Mouse (Mus musculus) neural tube, embryonic 14.5 days (tissue): ENCODE measurements at regions not wholly inside any gene's neighbourhood (a gene's known extent, or its start where the extent isn't known, plus 50 kb on each side); places are given as distances from the start of the nearest gene placed in this dataset.

ENCODE experiments used
- ATAC-seq: fragments of 200-750 bp; cut with Nextera tagmentation; 2 replicates; pipeline ENCODE4 v1.8.0; 2017; ENCODE audit warnings: low read depth, mild to moderate bottlenecking, moderate TSS enrichment, moderate library complexity
- H3K27ac ChIP-seq: fragments of 300-500 bp; sonication (generic); 2 replicates; pipeline ENCODE4 v1.5.1; 2014; ENCODE audit warnings: low read depth, mild to moderate bottlenecking, control low read depth, low read length, moderate library complexity, mixed read lengths
- H3K27me3 ChIP-seq: fragments of 300-500 bp; sonication (generic); 2 replicates; pipeline ENCODE4 v1.6.1; 2014; ENCODE audit warnings: low read length; ENCODE audit not compliant: control insufficient read depth, insufficient read depth
- H3K36me3 ChIP-seq: fragments of 300-500 bp; sonication (generic); 2 replicates; pipeline ENCODE4 v1.6.1; 2014; ENCODE audit warnings: low read length, mixed read lengths; ENCODE audit not compliant: control insufficient read depth, insufficient read depth
- H3K4me1 ChIP-seq: fragments of 300-500 bp; sonication (generic); 2 replicates; pipeline ENCODE4 v1.6.1; 2014; ENCODE audit warnings: low read length; ENCODE audit not compliant: control insufficient read depth, insufficient read depth
- H3K4me2 ChIP-seq: fragments of 300-500 bp; sonication (generic); 2 replicates; pipeline ENCODE4 v1.6.1; 2014; ENCODE audit warnings: mild to moderate bottlenecking, low read depth, low read length, control low read depth
- H3K4me3 ChIP-seq: fragments of 300-500 bp; sonication (generic); 2 replicates; pipeline ENCODE4 v1.5.1; 2014; ENCODE audit warnings: low read depth, low read length, control low read depth, mixed read lengths
- H3K9ac ChIP-seq: fragments of 300-500 bp; sonication (generic); replicated peaks from 2 replicates; pipeline ENCODE4 v1.6.1; 2014; ENCODE audit warnings: low read depth, mild to moderate bottlenecking, control low read depth, low read length, mixed read lengths
- H3K9me3 ChIP-seq: fragments of 300-500 bp; sonication (generic); 2 replicates; pipeline ENCODE4 v1.6.1; 2016; ENCODE audit warnings: low read length; ENCODE audit not compliant: control insufficient read depth
- WGBS: fragments of 180-500 bp; shearing (Covaris S2); extraction: QIAGEN DNeasy Blood & Tissue Kit; methylation state at CpG from one replicate; pipeline ENCODE4 v1.1.7; 2014; 5-methylcytosine and 5-hydroxymethylcytosine counted together

DNA sequence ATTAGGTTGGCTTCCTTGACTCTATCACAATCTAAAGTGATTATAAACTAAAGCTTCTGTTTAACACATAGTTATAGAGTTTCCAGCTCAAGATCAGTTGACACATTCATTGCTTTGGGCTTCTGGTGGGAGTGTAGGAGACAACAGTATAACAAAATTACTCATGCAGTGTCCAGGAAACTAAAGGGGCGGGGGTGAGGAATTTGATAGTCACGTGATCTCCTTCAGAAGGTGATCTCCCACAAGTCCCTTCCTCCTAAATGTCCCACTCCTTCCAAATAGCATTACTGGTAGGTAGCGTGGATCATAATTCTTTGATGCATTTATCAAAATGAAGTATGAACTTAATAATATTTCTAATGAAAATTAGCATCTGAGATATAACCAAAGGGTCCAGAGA lies 309.3 kb upstream of the Gm765 start:
- no peaks in the 10 kb centered on the region for H3K4me1 ChIP-seq
- 94% methylated on average over 3 of the region's 3 CpGs for WGBS
- no peaks in the 10 kb centered on the region for H3K27me3 ChIP-seq
- no peak for ATAC-seq
- H3K4me3 ChIP-seq: no peak overlapping the region
- no peaks in the 10 kb centered on the region for H3K36me3 ChIP-seq
- no peak overlapping the region for H3K9ac ChIP-seq
- H3K9me3 ChIP-seq: no peaks in the 10 kb centered on the region
- H3K4me2 ChIP-seq: no peak overlapping the region
- no peak overlapping the region for H3K27ac ChIP-seq

DNA sequence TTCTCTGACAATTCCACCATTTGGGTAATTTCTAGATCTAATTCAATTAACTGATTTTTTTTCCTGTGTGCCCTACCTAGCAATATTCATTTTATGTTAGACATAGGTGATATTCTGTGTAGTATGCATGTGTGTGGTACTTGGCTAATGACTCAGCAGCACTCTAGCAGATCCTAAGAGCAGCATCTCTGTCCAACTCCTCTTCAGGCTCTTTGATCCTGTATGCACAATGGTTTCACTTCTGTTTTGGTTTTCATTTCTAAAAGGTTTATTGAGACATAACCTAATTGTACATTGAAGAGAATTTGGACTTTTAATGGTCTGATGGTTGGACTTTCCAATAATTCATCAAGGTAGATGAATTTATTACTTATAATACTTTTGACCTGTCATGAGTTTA lies 308.8 kb upstream of the Gm765 start:
- no peaks in the 10 kb centered on the region for H3K9me3 ChIP-seq
- no peak for ATAC-seq
- H3K36me3 ChIP-seq: no peaks in the 10 kb centered on the region
- no peak overlapping the region for H3K27ac ChIP-seq
- H3K27me3 ChIP-seq: no peaks in the 10 kb centered on the region
- H3K9ac ChIP-seq: no peak overlapping the region
- no peaks in the 10 kb centered on the region for H3K4me1 ChIP-seq
- no peak overlapping the region for H3K4me3 ChIP-seq
- no peak overlapping the region for H3K4me2 ChIP-seq

DNA sequence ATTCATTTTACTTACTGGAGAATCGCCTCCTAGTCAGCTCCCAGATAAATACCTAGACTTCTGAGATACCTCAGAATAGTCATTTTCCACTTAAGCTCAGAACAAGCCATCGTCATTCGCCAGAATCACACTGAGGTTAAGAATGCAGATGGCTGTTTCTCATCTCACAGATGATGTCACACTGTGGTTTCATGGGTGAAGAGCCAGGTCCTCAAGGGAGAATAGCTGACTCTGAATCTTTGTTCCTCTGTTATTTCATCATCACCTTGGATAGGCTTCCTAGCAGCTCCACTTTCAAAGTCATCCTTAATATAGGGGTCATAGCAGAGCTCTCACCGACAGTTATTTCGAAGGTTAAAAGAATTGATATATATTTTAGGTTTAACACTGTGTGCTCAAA lies 297.8 kb upstream of the Gm765 start:
- no peak for ATAC-seq
- H3K27ac ChIP-seq: no peak overlapping the region
- H3K9ac ChIP-seq: no peak overlapping the region
- 90% methylated on average over 5 of the region's 5 CpGs for WGBS
- no peaks in the 10 kb centered on the region for H3K27me3 ChIP-seq
- no peaks in the 10 kb centered on the region for H3K36me3 ChIP-seq
- no peak overlapping the region for H3K4me3 ChIP-seq
- H3K9me3 ChIP-seq: no peaks in the 10 kb centered on the region
- H3K4me2 ChIP-seq: no peak overlapping the region
- no peaks in the 10 kb centered on the region for H3K4me1 ChIP-seq

- Histone ChIP-seq H3K27me3 (no peaks in the 10 kb centered on the region), H3K9me3 (no peaks in the 10 kb centered on the region), H3K36me3 (no peaks in the 10 kb centered on the region), H3K27ac (no peak overlapping the region), H3K4me3 (no peak overlapping the region), H3K4me2 (no peak overlapping the region), H3K9ac (no peak overlapping the region), H3K4me1 (no peaks in the 10 kb centered on the region)
- no peak for ATAC-seq
- WGBS: 89% methylated on average over 6 of the region's 6 CpGs
Measured at GRCm38 (mm10) chr6:98635816-98636215, 293.3 kb upstream of the Gm765 start.

DNA sequence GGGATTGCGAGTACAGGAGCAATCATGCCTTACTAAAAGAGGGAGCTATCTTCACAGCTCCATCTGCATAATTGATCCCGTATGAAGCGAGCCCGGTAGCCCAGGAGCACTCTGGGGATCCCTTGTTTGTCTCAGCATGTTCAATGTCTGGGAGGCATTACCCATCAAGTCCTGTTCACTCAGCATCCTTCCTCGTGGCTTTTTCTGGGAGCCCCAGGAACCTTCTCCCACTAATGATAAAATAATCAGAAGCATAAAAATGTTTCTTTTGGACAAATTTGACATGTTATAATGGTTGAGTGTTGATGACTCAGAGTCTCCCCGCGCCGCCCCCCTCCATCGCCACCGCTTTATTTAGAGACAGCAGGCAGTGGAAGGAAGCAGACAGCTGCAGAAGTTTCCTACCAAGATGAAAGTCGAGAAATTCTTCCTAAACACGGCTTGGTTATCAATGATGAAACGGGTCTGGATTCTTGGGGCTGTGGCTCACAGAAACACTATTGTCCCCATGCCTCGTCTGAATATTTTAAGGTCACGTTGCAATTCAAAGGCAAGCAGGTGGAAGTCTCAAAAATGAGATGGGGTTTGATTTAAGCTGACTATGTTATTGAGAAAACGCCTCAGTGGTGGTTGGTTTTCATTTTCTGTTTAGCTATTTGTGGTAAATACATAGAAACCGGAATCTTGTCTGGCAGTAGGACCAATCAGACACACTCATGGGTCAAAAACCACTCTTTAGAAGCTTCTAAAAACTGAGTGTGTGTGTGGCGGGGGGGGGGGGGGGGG lies 289.9 kb upstream of the Gm765 start:
- 51% methylated on average over 17 of the region's 18 CpGs for WGBS
- H3K27me3 ChIP-seq: no peaks in the 10 kb centered on the region
- no peak overlapping the region for H3K4me2 ChIP-seq
- no peaks in the 10 kb centered on the region for H3K36me3 ChIP-seq
- no peak; the same call in 1 of the 2 replicates for ATAC-seq
- H3K27ac ChIP-seq: no peak overlapping the region
- H3K9ac ChIP-seq: no peak overlapping the region
- H3K9me3 ChIP-seq: no peaks in the 10 kb centered on the region
- no peaks in the 10 kb centered on the region for H3K4me1 ChIP-seq
- H3K4me3 ChIP-seq: no peak overlapping the region

GRCm38 (mm10) chr6:98631269-98631668 lies 288.7 kb upstream of the Gm765 start:
- H3K27ac ChIP-seq: no peak overlapping the region
- H3K36me3 ChIP-seq: no peaks in the 10 kb centered on the region
- 50% methylated on average over 8 of the region's 8 CpGs for WGBS
- H3K9me3 ChIP-seq: no peaks in the 10 kb centered on the region
- no peaks in the 10 kb centered on the region for H3K27me3 ChIP-seq
- no peaks in the 10 kb centered on the region for H3K4me1 ChIP-seq
- H3K4me2 ChIP-seq: no peak overlapping the region
- H3K4me3 ChIP-seq: no peak overlapping the region
- H3K9ac ChIP-seq: no peak overlapping the region
- no peak for ATAC-seq

DNA sequence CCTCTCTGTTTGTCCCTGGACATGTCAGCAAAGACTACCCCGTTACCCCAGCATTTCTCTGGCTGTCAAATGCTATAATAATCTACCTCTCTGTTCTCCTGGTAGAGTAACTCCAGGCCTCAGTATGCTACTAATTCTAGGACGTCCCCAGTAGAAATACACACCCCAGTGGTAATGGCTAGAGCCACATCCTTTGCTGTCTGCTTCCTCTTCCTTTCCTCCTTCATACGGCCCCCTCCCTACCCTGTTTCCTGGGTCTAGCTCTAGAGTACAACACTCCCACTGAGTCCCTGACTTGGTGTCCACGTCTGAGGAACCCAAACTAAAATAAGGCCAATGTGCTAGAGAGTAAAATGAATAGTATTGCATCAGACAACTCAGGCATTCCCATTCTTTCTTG lies 287.1 kb upstream of the Gm765 start:
- Histone ChIP-seq H3K27ac (no peak overlapping the region), H3K9ac (no peak overlapping the region), H3K36me3 (no peaks in the 10 kb centered on the region), H3K4me2 (no peak overlapping the region), H3K4me3 (no peak overlapping the region), H3K27me3 (no peaks in the 10 kb centered on the region), H3K9me3 (no peaks in the 10 kb centered on the region), H3K4me1 (no peaks in the 10 kb centered on the region)
- WGBS: 81% methylated on average over 4 of the region's 4 CpGs
- ATAC-seq: no peak

GRCm38 (mm10) chr6:98626435-98626834 lies 283.9 kb upstream of the Gm765 start:
- WGBS: 86% methylated on average over 10 of the region's 10 CpGs

DNA sequence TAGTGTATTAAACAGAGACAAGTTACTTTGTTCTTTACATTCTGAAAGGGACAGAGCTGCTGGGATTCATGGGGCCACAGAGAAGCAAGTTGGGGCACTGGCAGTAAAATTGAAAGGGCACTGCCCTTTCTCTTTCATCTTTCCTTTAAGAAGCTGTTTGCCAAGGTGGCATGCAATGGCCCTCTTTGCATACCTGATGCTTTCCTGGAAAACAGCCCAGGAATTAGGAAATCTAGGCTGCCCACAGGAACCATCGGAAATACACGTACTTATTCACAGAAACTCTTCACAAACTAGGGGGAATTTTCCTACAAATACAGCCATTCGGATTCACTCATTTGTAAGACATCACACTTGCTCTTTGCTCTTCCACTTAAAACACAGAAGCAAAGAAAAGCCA lies 278.3 kb upstream of the Gm765 start:
- Histone ChIP-seq H3K9ac (no peak overlapping the region), H3K27ac (no peak overlapping the region), H3K36me3 (no peaks in the 10 kb centered on the region), H3K27me3 (no peaks in the 10 kb centered on the region), H3K4me3 (no peak overlapping the region), H3K4me1 (no peaks in the 10 kb centered on the region), H3K9me3 (no peaks in the 10 kb centered on the region), H3K4me2 (no peak overlapping the region)
- no peak for ATAC-seq
- WGBS: 91% methylated on average over 3 of the region's 3 CpGs

More at GRCm38 (mm10) chr6:98626435-98626834, 283.9 kb upstream of the Gm765 start:
- Histone ChIP-seq H3K4me2 (no peak overlapping the region), H3K9me3 (no peaks in the 10 kb centered on the region), H3K4me1 (no peaks in the 10 kb centered on the region), H3K27me3 (no peaks in the 10 kb centered on the region), H3K4me3 (no peak overlapping the region), H3K36me3 (no peaks in the 10 kb centered on the region), H3K9ac (no peak overlapping the region), H3K27ac (no peak overlapping the region)
- no peak for ATAC-seq
